In genomic region chr5:67227261-67227660, GRCm38 (mm10) we compare ENCODE assay signal across 26 mouse cellular contexts. TPM values are rescaled to one million over a fixed set of nuclear protein-coding genes. Genes with fewer than 3 reads are reported as not detected.
A peak's percentile ranks its signal among the peaks of the same experiment; 100 is the strongest.
DNase-seq lines count a peak whose midpoint lies in the region; ATAC-seq and TF ChIP-seq lines count a peak whose summit lies in the region.
"Had no signal": no experiment of that assay in that cellular context is flagged by ENCODE, and none has a peak within 500 bp of the region (broad histone marks: within the 10 kb centered on the region; RNA-seq: fewer than 3 reads in every experiment).

No protein-coding gene starts in this region.

- no peaks in the 10 kb centered on the region for H3K36me3 ChIP-seq in intestine, embryonic 14.5 days (ENCODE audit: control insufficient read depth, insufficient read depth, low read length)
- no peaks in the 10 kb centered on the region for H3K36me3 ChIP-seq in intestine, postnatal 0 days (ENCODE audit: control insufficient read depth, insufficient read depth)
- H3K36me3 ChIP-seq in E14TG2a.4 (ENCODE audit: insufficient read depth, low read length), result no peaks in the 10 kb centered on the region
- no peaks in the 10 kb centered on the region for H3K36me3 ChIP-seq in embryonic facial prominence, embryonic 10.5 days (replicated peaks)
- no peaks in the 10 kb centered on the region for H3K36me3 ChIP-seq in intestine, embryonic 15.5 days
- H3K36me3 ChIP-seq: forebrain, embryonic 12.5 days; liver, embryonic 15.5 days; midbrain, embryonic 10.5 days; neural tube, embryonic 12.5 days had no signal

- no peak for DNase-seq in intestine, embryonic 14.5 days (ENCODE audit: low spot score)
- DNase-seq in embryonic facial prominence, embryonic 10.5 days (ENCODE audit: low spot score), result no peak
- no peak for DNase-seq in kidney, postnatal 4 days
- no peak for DNase-seq in adrenal gland, postnatal 36 days
- DNase-seq: adrenal gland, adult 2 months; B cell, adult 2 months; cerebellum, adult 8-10 months; cerebellum, postnatal 36 days; gastrocnemius, postnatal 10 days; heart, postnatal 14 days; kidney, adult 2 months; kidney, postnatal 36 days; lung, embryonic 14.5 days; thymus, adult 2 months; thymus, postnatal 4 days had no signal

- ATAC-seq in intestine, embryonic 14.5 days (replicated peaks; ENCODE audit: low FRiP score, low TSS enrichment, low read depth), result no peak
- ATAC-seq in intestine, postnatal 0 days, result no peak
- ATAC-seq in intestine, embryonic 15.5 days, result no peak
- ATAC-seq: activated CD4-positive, CD25-positive, alpha-beta regulatory T cell, adult 4 months; midbrain, embryonic 16.5 days had no signal

- peaks cover 98% of the 10 kb centered on the region for H3K27me3 ChIP-seq in intestine, embryonic 14.5 days (replicated peaks; ENCODE audit: control insufficient read depth, insufficient read depth, low read length)
- H3K27me3 ChIP-seq in intestine, postnatal 0 days (replicated peaks; ENCODE audit: control insufficient read depth, insufficient read depth, low read length), result peaks cover 96% of the 10 kb centered on the region
- peaks cover 93% of the 10 kb centered on the region for H3K27me3 ChIP-seq in E14TG2a.4 (ENCODE audit: insufficient read depth, low read length)
- peaks cover 100% of the 10 kb centered on the region for H3K27me3 ChIP-seq in embryonic facial prominence, embryonic 10.5 days (replicated peaks; ENCODE audit: low read depth, poor library complexity, severe bottlenecking)
- peaks cover 89% of the 10 kb centered on the region for H3K27me3 ChIP-seq in intestine, embryonic 15.5 days (replicated peaks)

- peaks cover 5% of the 10 kb centered on the region; the same call in 1 of the 2 replicates for H3K4me1 ChIP-seq in intestine, embryonic 14.5 days (replicated peaks; ENCODE audit: control insufficient read depth, insufficient read depth, low read length)
- H3K4me1 ChIP-seq in intestine, postnatal 0 days (replicated peaks; ENCODE audit: control insufficient read depth, insufficient read depth, low read length), result no peaks in the 10 kb centered on the region
- H3K4me1 ChIP-seq in E14TG2a.4 (replicated peaks; ENCODE audit: low read depth, low read length), result peaks cover 50% of the 10 kb centered on the region
- H3K4me1 ChIP-seq in embryonic facial prominence, embryonic 10.5 days, result peaks cover 47% of the 10 kb centered on the region
- H3K4me1 ChIP-seq in intestine, embryonic 15.5 days (replicated peaks), result peaks cover 17% of the 10 kb centered on the region

- no peak overlapping the region for H3K4me2 ChIP-seq in intestine, embryonic 14.5 days (ENCODE audit: low read length)
- no peak overlapping the region for H3K4me2 ChIP-seq in intestine, postnatal 0 days (replicated peaks; ENCODE audit: low read depth)
- H3K4me2 ChIP-seq in intestine, embryonic 15.5 days (replicated peaks), result no peak overlapping the region
- H3K4me2 ChIP-seq: forebrain, embryonic 12.5 days; liver, embryonic 15.5 days; lung, embryonic 14.5 days; neural tube, embryonic 12.5 days had no signal

- no peak overlapping the region for H3K9ac ChIP-seq in intestine, embryonic 14.5 days (ENCODE audit: low read length)
- H3K9ac ChIP-seq in intestine, postnatal 0 days (ENCODE audit: low read depth, low read length), result no peak overlapping the region
- H3K9ac ChIP-seq in intestine, embryonic 15.5 days, result no peak overlapping the region
- H3K9ac ChIP-seq: forebrain, embryonic 12.5 days; liver, embryonic 15.5 days; lung, embryonic 14.5 days; neural tube, embryonic 12.5 days had no signal

- no peak overlapping the region for H3K4me3 ChIP-seq in intestine, embryonic 14.5 days (ENCODE audit: low read depth, low read length)
- no peak overlapping the region for H3K4me3 ChIP-seq in intestine, postnatal 0 days (ENCODE audit: low read depth, low read length)
- 0 out of 2 replicates have a peak overlapping the region, but pooled peaks have one; percentile 13 for H3K4me3 ChIP-seq in E14TG2a.4 (replicated peaks; ENCODE audit: low read length)
- H3K4me3 ChIP-seq in embryonic facial prominence, embryonic 10.5 days, result peak overlapping the region; percentile 16; the same call in 1 of the 2 replicates
- H3K4me3 ChIP-seq in intestine, embryonic 15.5 days (replicated peaks), result no peak overlapping the region
- H3K4me3 ChIP-seq: erythroblast, embryonic 14.5 days; forebrain, embryonic 12.5 days; liver, embryonic 15.5 days; midbrain, embryonic 10.5 days; myocyte; neural tube, embryonic 12.5 days had no signal

- WGBS in intestine, embryonic 14.5 days, result 6% methylated on average over 11 of the region's 11 CpGs
- WGBS in intestine, postnatal 0 days, result 6% methylated on average over 11 of the region's 11 CpGs
- 4% methylated on average over 11 of the region's 11 CpGs for WGBS in embryonic facial prominence, embryonic 10.5 days
- WGBS in intestine, embryonic 15.5 days, result 7% methylated on average over 11 of the region's 11 CpGs

- TF ChIP-seq CTCF in intestine, postnatal 0 days (IDR thresholded peaks at IDR 0.05; ENCODE audit: low read depth), result no peak
- TF ChIP-seq CTCF in E14TG2a.4 (conservative IDR thresholded peaks at IDR 0.05; ENCODE audit: low read length), result no peak

- H3K9me3 ChIP-seq in intestine, embryonic 14.5 days (ENCODE audit: control insufficient read depth, low read length), result peaks cover 7% of the 10 kb centered on the region
- H3K9me3 ChIP-seq in intestine, postnatal 0 days (ENCODE audit: control insufficient read depth), result no peaks in the 10 kb centered on the region
- no peaks in the 10 kb centered on the region for H3K9me3 ChIP-seq in E14TG2a.4 (ENCODE audit: low read length)
- H3K9me3 ChIP-seq in embryonic facial prominence, embryonic 10.5 days, result peaks cover 9% of the 10 kb centered on the region; the same call in 1 of the 2 replicates
- no peaks in the 10 kb centered on the region for H3K9me3 ChIP-seq in intestine, embryonic 15.5 days
- H3K9me3 ChIP-seq: liver, embryonic 15.5 days had no signal

- peak overlapping the region; percentile 75 for H3K27ac ChIP-seq in intestine, embryonic 14.5 days (ENCODE audit: low read depth)
- no peak overlapping the region for H3K27ac ChIP-seq in intestine, postnatal 0 days (ENCODE audit: low read depth, low read length)
- no peak overlapping the region for H3K27ac ChIP-seq in embryonic facial prominence, embryonic 10.5 days (replicated peaks)
- H3K27ac ChIP-seq in intestine, embryonic 15.5 days, result peak overlapping the region; percentile 22; the same call in 1 of the 2 replicates
- H3K27ac ChIP-seq: forebrain, embryonic 12.5 days; liver, embryonic 15.5 days; midbrain, embryonic 10.5 days; neural tube, embryonic 12.5 days had no signal

RNA-seq across cellular contexts. Expression of gene Tmem33, which starts 33.1 kb away (rescaled TPM):
- polyA plus RNA-seq in intestine, embryonic 14.5 days (2014; fragmentation: Nextera tagmentation; extraction: Ambion mirVana), result 85.9 and 87.8 TPM in 2 replicates
- polyA plus RNA-seq in intestine, postnatal 0 days (2015; fragmentation: Nextera tagmentation; extraction: Ambion mirVana), result 140 TPM in 2 replicates
- 106 and 117 TPM in 2 replicates for polyA plus RNA-seq in embryonic facial prominence, embryonic 10.5 days (2016; fragmentation: Nextera tagmentation; extraction: Ambion mirVana)
- polyA plus RNA-seq in intestine, embryonic 15.5 days (2015; fragmentation: Nextera tagmentation; extraction: Ambion mirVana), result 115 and 116 TPM in 2 replicates
- total RNA-seq in adrenal gland, postnatal 36 days (2021), result 100 to 1,000 TPM; 121 to 144 TPM

Comparison
In these comparisons a context has a peak if more than half of its experiments do, and no peak if none do; other contexts are left out.
1. H3K27ac ChIP-seq: peak in intestine, embryonic 14.5 days (single experiment) and intestine, embryonic 15.5 days (single experiment); none in intestine, postnatal 0 days (single experiment) and embryonic facial prominence, embryonic 10.5 days (single experiment).
2. H3K4me3 ChIP-seq: peak in E14TG2a.4 (single experiment) and embryonic facial prominence, embryonic 10.5 days (single experiment); none in intestine, embryonic 14.5 days (single experiment), intestine, postnatal 0 days (single experiment) and intestine, embryonic 15.5 days (single experiment).